Mouse (Mus musculus) heart, adult 2 months (tissue): ENCODE data around the gene Urm1.

Source experiments
- CTCF ChIP-seq: fragments of 200-600 bp; IDR thresholded peaks from 2 replicates; pipeline ENCODE4 v1.8.1; 2022; ENCODE audit warnings: antibody characterized with exemption, mild to moderate bottlenecking, moderate library complexity
- EP300 ChIP-seq: fragments of 200-500 bp; IDR thresholded peaks from 2 replicates; pipeline ENCODE4 v1.6.1; 2011; ENCODE audit warnings: low read depth, low read length, control low read depth; ENCODE audit not compliant: insufficient read depth
- POLR2A ChIP-seq: fragments of 200-500 bp; IDR thresholded peaks from 2 replicates; pipeline ENCODE4 v1.6.1; 2011; ENCODE audit warnings: mild to moderate bottlenecking, low read depth, low read length, control low read depth; ENCODE audit not compliant: insufficient read depth

GRCm38 (mm10) chr2:29891773-29892172 is 71.9 kb downstream of the Urm1 start:
- TF ChIP-seq POLR2A (no peak), CTCF (no peak), EP300 (no peak)
